Mouse (Mus musculus) regulatory T cell (primary cell): Measurements from ENCODE around the gene Spata5.

Experiments used
- in situ Hi-C: fragments of 300-600 bp; cut with MboI, MseI; formaldehyde crosslinking; loops from one replicate; pipeline ENCODE4 v1.15.1; 2025; ENCODE audit warnings: high pct_unique_total_duplicates

Spata5 gene

GRCm38 (mm10) chr3:37569661-37570566 lies 150.2 kb downstream of the Spata5 start:
- in situ Hi-C loops, result no loop called here

GRCm38 (mm10) chr3:37571633-37572032 lies 151.9 kb downstream of the Spata5 start:
- in situ Hi-C loops, result no loop called here

- in situ Hi-C loops, result no loop called here
Observed at GRCm38 (mm10) chr3:37572066-37572465, 152.4 kb downstream of the Spata5 start.

- in situ Hi-C loops, result no loop called here
Observed at GRCm38 (mm10) chr3:37576840-37577239, 157.1 kb downstream of the Spata5 start.

GRCm38 (mm10) chr3:37577706-37578105 lies 158.0 kb downstream of the Spata5 start:
- in situ Hi-C loops, result no loop called here

GRCm38 (mm10) chr3:37584576-37584975 lies 164.9 kb downstream of the Spata5 start:
- in situ Hi-C loops, result no loop called here

GRCm38 (mm10) chr3:37585967-37586730 lies 166.5 kb downstream of the Spata5 start:
- in situ Hi-C loops, result no loop called here

- in situ Hi-C loops, result no loop called here
Observed at GRCm38 (mm10) chr3:37586731-37587578, 167.3 kb downstream of the Spata5 start.

- in situ Hi-C loops, result no loop called here
Observed at GRCm38 (mm10) chr3:37595721-37596120, 176.0 kb downstream of the Spata5 start.

GRCm38 (mm10) chr3:37596519-37596918 lies 176.8 kb downstream of the Spata5 start:
- in situ Hi-C loops, result no loop called here

- in situ Hi-C loops, result no loop called here
Observed at GRCm38 (mm10) chr3:37597200-37597599, 177.5 kb downstream of the Spata5 start.

- in situ Hi-C loops, result loop anchor here (25.0 kb wide), 1 partner anchor 1263 kb away; no protein-coding TSS in a partner anchor
Observed at GRCm38 (mm10) chr3:37599641-37600040, 179.9 kb downstream of the Spata5 start.

- in situ Hi-C loops, result loop anchor here (25.0 kb wide), 1 partner anchor 1260 kb away; no protein-coding TSS in a partner anchor
Observed at GRCm38 (mm10) chr3:37602356-37602755, 182.7 kb downstream of the Spata5 start.

GRCm38 (mm10) chr3:37602890-37603289 lies 183.2 kb downstream of the Spata5 start:
- in situ Hi-C loops, result loop anchor here (25.0 kb wide), 1 partner anchor 1259 kb away; no protein-coding TSS in a partner anchor

GRCm38 (mm10) chr3:37603541-37603940 lies 183.8 kb downstream of the Spata5 start:
- in situ Hi-C loops, result loop anchor here (25.0 kb wide), 1 partner anchor 1259 kb away; no protein-coding TSS in a partner anchor

- in situ Hi-C loops, result loop anchor here (5.0 to 25.0 kb wide), 2 partner anchors 617 to 1257 kb away; no protein-coding TSS in a partner anchor
Observed at GRCm38 (mm10) chr3:37604976-37605875, 185.5 kb downstream of the Spata5 start.

- in situ Hi-C loops, result loop anchor here (5.0 to 25.0 kb wide), 2 partner anchors 616 to 1256 kb away; no protein-coding TSS in a partner anchor
Observed at GRCm38 (mm10) chr3:37605876-37606238, 186.2 kb downstream of the Spata5 start.

GRCm38 (mm10) chr3:37608926-37609325 lies 189.2 kb downstream of the Spata5 start:
- in situ Hi-C loops, result loop anchor here (5.0 to 25.0 kb wide), 2 partner anchors 613 to 1253 kb away; no protein-coding TSS in a partner anchor

- in situ Hi-C loops, result loop anchor here (25.0 kb wide), 1 partner anchor 1252 kb away; no protein-coding TSS in a partner anchor
Observed at GRCm38 (mm10) chr3:37610670-37611069, 191.0 kb downstream of the Spata5 start.

- in situ Hi-C loops, result loop anchor here (25.0 kb wide), 1 partner anchor 1249 kb away; no protein-coding TSS in a partner anchor
Observed at GRCm38 (mm10) chr3:37613722-37614121, 194.0 kb downstream of the Spata5 start.
